15 mouse cellular contexts compared by ENCODE assay signal in genomic region chr5:34591388-34592004, GRCm38 (mm10). TPM values are rescaled to one million over a fixed set of nuclear protein-coding genes. Genes with fewer than 3 reads are reported as not detected.
DNase-seq lines count a peak whose midpoint lies in the region; ATAC-seq and TF ChIP-seq lines count a peak whose summit lies in the region.
"Had no signal": no experiment of that assay in that cellular context is flagged by ENCODE, and none has a peak within 500 bp of the region (broad histone marks: within the 10 kb centered on the region; RNA-seq: fewer than 3 reads in every experiment).

No protein-coding gene starts in this region.

- H3K36me3 ChIP-seq in ES-E14 (ENCODE audit: control insufficient read depth, insufficient read depth, low read length, poor library complexity, severe bottlenecking): no peaks in the 10 kb centered on the region
- H3K36me3 ChIP-seq in forebrain, embryonic 12.5 days (replicated peaks): peaks cover 3% of the 10 kb centered on the region; the same call in 1 of the 2 replicates
- H3K36me3 ChIP-seq in embryonic facial prominence, embryonic 10.5 days (replicated peaks): peaks cover 11% of the 10 kb centered on the region
- H3K36me3 ChIP-seq: embryonic facial prominence, embryonic 12.5 days had no signal

- H3K9me3 ChIP-seq in ES-E14 (ENCODE audit: control insufficient read depth, insufficient read depth, low read depth, low read length): no peaks in the 10 kb centered on the region
- H3K9me3 ChIP-seq in forebrain, embryonic 12.5 days: no peaks in the 10 kb centered on the region
- no peaks in the 10 kb centered on the region for H3K9me3 ChIP-seq in embryonic facial prominence, embryonic 10.5 days
- H3K9me3 ChIP-seq: embryonic facial prominence, embryonic 12.5 days; G1E; limb, embryonic 10.5 days had no signal

- peaks cover 12 to 20% of the 10 kb centered on the region in 2 experiments for H3K4me1 ChIP-seq in ES-E14 (ENCODE audit: control insufficient read depth in 2 of 2, insufficient read depth in 2 of 2, low read length in 2 of 2, poor library complexity in 1 of 2)
- H3K4me1 ChIP-seq in forebrain, embryonic 12.5 days: peaks cover 29% of the 10 kb centered on the region
- peaks cover 25% of the 10 kb centered on the region for H3K4me1 ChIP-seq in embryonic facial prominence, embryonic 10.5 days

- DNase-seq in gastrocnemius, adult 2 months: no peak
- no peak for DNase-seq in gastrocnemius, postnatal 10 days
- DNase-seq in left cerebral cortex, adult 2 months (ENCODE audit: extremely low spot score in 1 of 2, low spot score in 2 of 2): no peak
- no peak for DNase-seq in left cerebral cortex, adult 9 months (ENCODE audit: low spot score in 2 of 2)
- no peak for DNase-seq in ES-E14 (ENCODE audit: low read depth, low spot score)
- DNase-seq in embryonic facial prominence, embryonic 10.5 days (ENCODE audit: low spot score): no peak
- DNase-seq in retina, postnatal 1 day: no peak
- DNase-seq: cerebellum, adult 2 months; kidney, adult 11 months; thymus, adult 18-20 months had no signal

- H3K27ac ChIP-seq in gastrocnemius, adult 2 months: peak overlapping the region; percentile 40
- peak overlapping the region; percentile 53 for H3K27ac ChIP-seq in left cerebral cortex, adult 2 months
- H3K27ac ChIP-seq in ES-E14 (ENCODE audit: insufficient read depth, low read depth, low read length, poor library complexity, severe bottlenecking): peak overlapping the region; percentile 44; the same call in 1 of the 2 replicates
- peak overlapping the region; percentile 59 for H3K27ac ChIP-seq in forebrain, embryonic 12.5 days
- H3K27ac ChIP-seq in embryonic facial prominence, embryonic 10.5 days (replicated peaks): no peak overlapping the region
- H3K27ac ChIP-seq: embryonic facial prominence, embryonic 12.5 days; limb, embryonic 10.5 days had no signal

- H3K9ac ChIP-seq in ES-E14 (ENCODE audit: insufficient read depth, low read depth, low read length, poor library complexity, severe bottlenecking): no peak overlapping the region; the same call in 1 of the 2 replicates
- H3K9ac ChIP-seq in forebrain, embryonic 12.5 days: no peak overlapping the region
- H3K9ac ChIP-seq: embryonic facial prominence, embryonic 12.5 days had no signal

- no peaks in the 10 kb centered on the region for H3K27me3 ChIP-seq in forebrain, embryonic 12.5 days
- no peaks in the 10 kb centered on the region for H3K27me3 ChIP-seq in embryonic facial prominence, embryonic 10.5 days (replicated peaks; ENCODE audit: low read depth, poor library complexity, severe bottlenecking)
- H3K27me3 ChIP-seq: embryonic facial prominence, embryonic 12.5 days had no signal

- no peak for TF ChIP-seq CTCF in gastrocnemius, adult 2 months (IDR thresholded peaks at IDR 0.05)
- no peak for TF ChIP-seq CTCF in left cerebral cortex, adult 2 months (IDR thresholded peaks at IDR 0.05)

- intact Hi-C loops in gastrocnemius, adult 2 months (cut with DNase I): no loop called here
- intact Hi-C loops in left cerebral cortex, adult 2 months (cut with DNase I): no loop called here

- 7% methylated on average over 5 of the region's 5 CpGs for WGBS in forebrain, embryonic 12.5 days
- WGBS in embryonic facial prominence, embryonic 10.5 days: 52% methylated on average over 5 of the region's 5 CpGs

- peak; percentile 77; the same call in 1 of the 2 replicates for ATAC-seq in forebrain, embryonic 12.5 days (ENCODE audit: low FRiP score)
- ATAC-seq: activated CD4-positive, CD25-positive, alpha-beta regulatory T cell, adult 4 months had no signal

- no peak overlapping the region for H3K4me2 ChIP-seq in forebrain, embryonic 12.5 days
- H3K4me2 ChIP-seq: embryonic facial prominence, embryonic 12.5 days had no signal

- in situ Hi-C loops in ES-E14 (cut with MboI; ENCODE audit: low sequenced_read_pairs in 2 of 2, unreplicated experiment in 2 of 2): no loop called here

- H3K4me3 ChIP-seq in gastrocnemius, adult 2 months: no peak overlapping the region
- no peak overlapping the region for H3K4me3 ChIP-seq in left cerebral cortex, adult 2 months
- no peak overlapping the region for H3K4me3 ChIP-seq in ES-E14 (ENCODE audit: insufficient read depth in 1 of 2, low read depth in 1 of 2, low read length in 2 of 2, poor library complexity in 1 of 2, severe bottlenecking in 1 of 2)
- H3K4me3 ChIP-seq in forebrain, embryonic 12.5 days (replicated peaks): no peak overlapping the region
- H3K4me3 ChIP-seq in embryonic facial prominence, embryonic 10.5 days: no peak overlapping the region
- H3K4me3 ChIP-seq: embryonic facial prominence, embryonic 12.5 days; limb, embryonic 10.5 days had no signal

TF ChIP-seq in ES-E14, 5 proteins besides CTCF, POLR2A, EP300 and RAD21:
- TF ChIP-seq ZNF384 (IDR thresholded peaks at IDR 0.05; ENCODE audit: low read depth, low read length) (no peak), CHD2 (IDR thresholded peaks at IDR 0.05; ENCODE audit: low read depth, low read length) (no peak), MAFK (IDR thresholded peaks at IDR 0.05; ENCODE audit: insufficient read depth, low read depth, low read length) (no peak), HCFC1 (IDR thresholded peaks at IDR 0.05; ENCODE audit: borderline replicate concordance, insufficient read depth, low read length) (no peak), ZC3H11A (IDR thresholded peaks at IDR 0.05; ENCODE audit: borderline replicate concordance, low read depth, low read length) (no peak)
TF ChIP-seq in ES-E14: peak in this region for 0.

RNA-seq across cellular contexts. Expression of gene Add1, which starts 18.0 kb away (rescaled TPM):
- total RNA-seq in gastrocnemius, adult 2 months (2021): 10 to 100 TPM; 72.3 to 74.9 TPM
- 100 to 1,000 TPM in 1 of 2 experiments, 10 to 100 TPM in 1; 92.4 to 125 TPM for total RNA-seq in gastrocnemius, postnatal 10 days (2021)
- 100 to 1,000 TPM; 409 to 413 TPM for total RNA-seq in left cerebral cortex, adult 2 months (2021)
- 57.5 and 78.4 TPM in 2 replicates for total RNA-seq in ES-E14 (2012; rRNA removed)
- polyA plus RNA-seq in forebrain, embryonic 12.5 days (2016; fragmentation: Nextera tagmentation; extraction: Ambion mirVana): 197 and 211 TPM in 2 replicates
- 158 and 166 TPM in 2 replicates for polyA plus RNA-seq in embryonic facial prominence, embryonic 10.5 days (2016; fragmentation: Nextera tagmentation; extraction: Ambion mirVana)

RNA-seq across cellular contexts. Expression of gene Mfsd10, which starts 45.5 kb away (rescaled TPM):
- total RNA-seq in gastrocnemius, adult 2 months (2021): 1 to 10 TPM; 4.2 to 6.4 TPM
- total RNA-seq in gastrocnemius, postnatal 10 days (2021): 10 to 100 TPM; 15.0 to 17.5 TPM
- total RNA-seq in left cerebral cortex, adult 2 months (2021): 10 to 100 TPM; 40.8 to 54.4 TPM
- 192 and 348 TPM in 2 replicates for total RNA-seq in ES-E14 (2012; rRNA removed)
- polyA plus RNA-seq in forebrain, embryonic 12.5 days (2016; fragmentation: Nextera tagmentation; extraction: Ambion mirVana): 78.7 and 102 TPM in 2 replicates
- 92.1 and 97.6 TPM in 2 replicates for polyA plus RNA-seq in embryonic facial prominence, embryonic 10.5 days (2016; fragmentation: Nextera tagmentation; extraction: Ambion mirVana)
